Mouse (Mus musculus) spleen, embryonic (tissue): ENCODE measurements at regions not wholly inside any gene's neighbourhood (a gene's known extent, or its start where the extent isn't known, plus 50 kb on each side); places are given as distances from the start of the nearest gene placed in this dataset.

Source experiments
- CTCF ChIA-PET: fragments of 350-600 bp; sonication (Branson Sonifier 250); formaldehyde crosslinking; loops from one replicate; lab custom pipeline; 2022; lab: Charles Lee

- CTCF ChIA-PET, result no interaction called here
Observed at GRCm38 (mm10) chr2:143133931-143134330, 55.7 kb downstream of the Otor start.

GRCm38 (mm10) chr2:143149189-143149588 lies 70.9 kb downstream of the Otor start:
- CTCF ChIA-PET, result no interaction called here

GRCm38 (mm10) chr2:143164081-143164984 lies 86.1 kb downstream of the Otor start:
- CTCF ChIA-PET, result no interaction called here

- CTCF ChIA-PET, result no interaction called here
Observed at GRCm38 (mm10) chr2:143166771-143167170, 88.5 kb downstream of the Otor start.

GRCm38 (mm10) chr2:143170648-143171047 lies 92.4 kb downstream of the Otor start:
- CTCF ChIA-PET, result no interaction called here

- CTCF ChIA-PET, result no interaction called here
Observed at GRCm38 (mm10) chr2:143184614-143185013, 106.3 kb downstream of the Otor start.

GRCm38 (mm10) chr2:143192256-143193164 lies 114.2 kb downstream of the Otor start:
- CTCF ChIA-PET, result no interaction called here

GRCm38 (mm10) chr2:143193165-143193551 lies 114.9 kb downstream of the Otor start:
- CTCF ChIA-PET, result no interaction called here

- CTCF ChIA-PET, result no interaction called here
Observed at GRCm38 (mm10) chr2:143199583-143200249, 121.4 kb downstream of the Otor start.

- CTCF ChIA-PET, result no interaction called here
Observed at GRCm38 (mm10) chr2:143206053-143206452, 127.8 kb downstream of the Otor start.

GRCm38 (mm10) chr2:143207191-143207590 lies 128.9 kb downstream of the Otor start:
- CTCF ChIA-PET, result no interaction called here

GRCm38 (mm10) chr2:143217251-143217650 lies 139.0 kb downstream of the Otor start:
- CTCF ChIA-PET, result interaction anchor here (0.6 kb wide), 1 partner anchor 314 kb away, joined by 7 read pairs; no protein-coding TSS in a partner anchor

- CTCF ChIA-PET, result interaction anchor here (0.6 kb wide), 1 partner anchor 314 kb away, joined by 7 read pairs; no protein-coding TSS in a partner anchor
Observed at GRCm38 (mm10) chr2:143217760-143218358, 139.6 kb downstream of the Otor start.

- CTCF ChIA-PET, result interaction anchor here (0.6 kb wide), 1 partner anchor 136 kb away, joined by 5 read pairs; no protein-coding TSS in a partner anchor
Observed at GRCm38 (mm10) chr2:143222326-143222725, 144.1 kb downstream of the Otor start.

- CTCF ChIA-PET, result no interaction called here
Observed at GRCm38 (mm10) chr2:143224410-143225130, 146.3 kb downstream of the Otor start.

GRCm38 (mm10) chr2:143233795-143234194 lies 155.5 kb downstream of the Otor start:
- CTCF ChIA-PET, result no interaction called here

GRCm38 (mm10) chr2:143240274-143240673 lies 162.0 kb downstream of the Otor start:
- CTCF ChIA-PET, result no interaction called here

- CTCF ChIA-PET, result no interaction called here
Observed at GRCm38 (mm10) chr2:143243741-143244140, 165.5 kb downstream of the Otor start.

GRCm38 (mm10) chr2:143246131-143246665 lies 167.9 kb downstream of the Otor start:
- CTCF ChIA-PET, result no interaction called here

- CTCF ChIA-PET, result no interaction called here
Observed at GRCm38 (mm10) chr2:143269026-143269425, 190.8 kb downstream of the Otor start.
